Mouse (Mus musculus) kidney, adult 2 months (tissue): Measurements from ENCODE around the gene Lman1l.

Experiments used
- CTCF ChIP-seq: fragments of 200-500 bp; conservative IDR thresholded peaks from 2 replicates; pipeline ENCODE4 v1.5.1; 2011; ENCODE audit warnings: low read depth, mild to moderate bottlenecking, control low read depth, low read length, moderate library complexity, mixed read lengths; ENCODE audit not compliant: insufficient read depth, insufficient read length
- POLR2A ChIP-seq: fragments of 200-500 bp; IDR thresholded peaks from one replicate; pipeline ENCODE4 v1.6.1; 2011; ENCODE audit warnings: low read depth, low read length, control low read depth

DNA sequence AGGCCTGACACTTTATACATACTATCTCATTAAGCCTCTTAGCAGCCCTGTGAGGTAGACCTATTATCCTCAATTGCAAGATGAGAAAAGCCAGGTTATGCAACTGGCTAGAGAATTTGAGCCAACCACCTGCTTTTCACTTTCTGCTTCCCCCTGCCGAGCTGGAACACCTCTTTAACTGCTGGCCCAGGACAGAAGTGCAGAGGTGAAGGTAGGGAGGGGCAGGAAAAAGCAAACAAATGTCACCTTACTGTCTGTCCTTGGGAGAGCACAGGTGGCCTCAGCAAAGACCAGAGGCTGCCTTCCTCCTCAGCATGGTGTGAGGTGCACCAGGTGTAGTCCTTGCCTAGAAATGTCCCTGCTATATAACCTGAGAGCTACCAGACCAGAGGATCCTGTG, 47.7 kb upstream of the Lman1l start:
- TF ChIP-seq CTCF (no peak), POLR2A (no peak)
